Mouse (Mus musculus): ENCODE measurements around the gene Gm27029. TPM values are rescaled to one million over a fixed set of nuclear protein-coding genes. Genes with fewer than 3 reads are reported as not detected.
"Not testable (repeated sequence)": the region's sequence is repeated elsewhere in the genome, so short reads cannot be mapped to it uniquely, and the experiment has no call there.

The Gm27029 gene
- polyA plus RNA-seq, 1 experiment from 2014 or later = 2.2 TPM

DNA sequence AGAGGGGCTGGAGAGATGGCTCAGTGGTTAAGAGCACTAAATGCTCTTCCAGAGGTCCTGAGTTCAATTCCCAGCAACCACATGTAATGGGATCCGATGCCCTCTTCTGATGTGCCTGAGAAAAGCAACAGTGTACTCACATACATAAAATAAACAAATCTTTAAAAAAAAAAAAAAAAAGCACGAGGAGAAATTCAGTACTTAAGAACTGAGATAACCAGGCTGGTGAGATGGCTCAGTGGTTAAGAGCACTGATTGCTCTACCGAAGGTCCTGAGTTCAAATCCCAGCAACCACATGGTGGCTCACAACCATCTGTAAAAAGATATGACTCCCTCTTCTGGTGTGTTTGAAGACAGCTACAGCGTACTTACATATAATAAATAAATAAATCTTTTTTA is 25.0 kb upstream of the Gm27029 start:
- peak overlapping the region; percentile 95 for H3K27ac ChIP-seq (ENCODE audit: low read length)
- not testable (repeated sequence) for H3K27me3 ChIP-seq (ENCODE audit: control insufficient read depth, insufficient read depth, low read depth, low read length); H3K9me3 ChIP-seq (replicated peaks; ENCODE audit: control insufficient read depth, low read length); ATAC-seq (ENCODE audit: low read depth); H3K36me3 ChIP-seq (ENCODE audit: control insufficient read depth, insufficient read depth)
- H3K9ac ChIP-seq (ENCODE audit: low read depth, low read length) = peak overlapping the region; percentile 85; the same call in 1 of the 2 replicates
- peak overlapping the region; percentile 86 for H3K4me3 ChIP-seq (ENCODE audit: low read depth, low read length)
- 65% methylated on average over 4 of the region's 4 CpGs for WGBS (ENCODE audit: insufficient replicate concordance)
- H3K4me2 ChIP-seq (ENCODE audit: low read depth, low read length) = peak overlapping the region; percentile 67
- peaks cover 29% of the 10 kb centered on the region for H3K4me1 ChIP-seq (ENCODE audit: control insufficient read depth, low read depth, low read length)

DNA sequence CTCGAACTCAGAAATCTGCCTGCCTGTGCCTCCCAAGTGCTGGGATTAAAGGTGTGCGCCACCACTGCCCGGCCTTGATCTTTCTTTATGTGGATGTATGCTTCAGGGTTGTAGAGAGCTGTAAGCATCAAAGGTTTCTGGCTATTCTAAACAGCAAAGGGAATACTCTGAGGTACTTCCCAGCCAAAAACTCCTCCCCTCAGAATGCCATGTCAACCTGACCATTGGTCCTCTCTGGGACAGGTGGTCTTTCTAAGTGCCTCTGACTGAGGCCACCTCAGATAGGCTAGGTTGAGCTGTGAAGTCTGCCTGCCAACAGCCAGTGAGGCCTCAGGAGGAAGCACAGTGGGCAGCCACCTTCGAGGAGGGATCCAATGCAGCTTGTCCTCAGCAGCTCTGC is 24.3 kb upstream of the Gm27029 start:
- Histone ChIP-seq H3K9ac (ENCODE audit: low read depth, low read length) (peak overlapping the region; percentile 85), H3K36me3 (ENCODE audit: control insufficient read depth, insufficient read depth) (peaks cover 13% of the 10 kb centered on the region), H3K27me3 (ENCODE audit: control insufficient read depth, insufficient read depth, low read depth, low read length) (no peaks in the 10 kb centered on the region), H3K4me2 (ENCODE audit: low read depth, low read length) (peak overlapping the region; percentile 67), H3K9me3 (replicated peaks; ENCODE audit: control insufficient read depth, low read length) (no peaks in the 10 kb centered on the region), H3K4me1 (ENCODE audit: control insufficient read depth, low read depth, low read length) (peaks cover 32% of the 10 kb centered on the region), H3K27ac (ENCODE audit: low read length) (peak overlapping the region; percentile 95), H3K4me3 (ENCODE audit: low read depth, low read length) (peak overlapping the region; percentile 86)
- ATAC-seq (ENCODE audit: low read depth) = peak; percentile 33
- 35% methylated on average over 4 of the region's 4 CpGs for WGBS (ENCODE audit: insufficient replicate concordance)

DNA sequence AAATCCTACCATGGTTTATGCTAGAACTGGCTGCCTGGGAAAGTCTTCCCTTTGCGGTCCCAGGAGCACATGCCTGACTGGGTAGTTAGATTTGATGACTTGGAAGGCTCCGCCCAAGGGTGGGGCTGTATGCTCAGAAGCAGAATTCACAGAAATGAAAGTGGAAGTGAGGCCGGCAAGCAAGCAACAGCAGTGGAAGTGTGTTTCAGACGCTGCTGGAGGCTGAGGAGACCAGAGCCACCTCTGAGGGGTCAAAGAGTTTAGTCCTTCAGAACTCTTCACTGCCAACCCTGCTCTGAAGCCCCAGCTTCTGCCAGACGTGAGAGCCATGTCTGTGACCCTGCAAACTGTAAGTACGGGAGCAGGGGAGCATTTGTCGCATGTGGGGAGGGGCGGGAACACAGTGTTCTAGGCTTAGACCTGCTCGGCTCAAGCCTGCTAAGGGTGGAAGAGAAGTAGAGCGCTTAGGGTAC is 23.7 kb upstream of the Gm27029 start, which contains the start of gene Ifi35:
Gene Ifi35, plus strand, starts transcription at position 134 of the 473 bp plus-strand sequence.
- 2% methylated on average over 10 of the region's 10 CpGs for WGBS (ENCODE audit: insufficient replicate concordance)
- no peaks in the 10 kb centered on the region for H3K9me3 ChIP-seq (replicated peaks; ENCODE audit: control insufficient read depth, low read length)
- peaks cover 37% of the 10 kb centered on the region for H3K4me1 ChIP-seq (ENCODE audit: control insufficient read depth, low read depth, low read length)
- peak within 1 kb of the TSS; percentile 95 for H3K27ac ChIP-seq (ENCODE audit: low read length)
- peaks cover 18% of the 10 kb centered on the region for H3K36me3 ChIP-seq (ENCODE audit: control insufficient read depth, insufficient read depth)
- peak; percentile 87 for ATAC-seq (ENCODE audit: low read depth)
- peak within 1 kb of the TSS; percentile 67 for H3K4me2 ChIP-seq (ENCODE audit: low read depth, low read length)
- H3K4me3 ChIP-seq (ENCODE audit: low read depth, low read length) = peak within 1 kb of the TSS; percentile 86
- no peaks in the 10 kb centered on the region for H3K27me3 ChIP-seq (ENCODE audit: control insufficient read depth, insufficient read depth, low read depth, low read length)
- H3K9ac ChIP-seq (ENCODE audit: low read depth, low read length) = peak within 1 kb of the TSS; percentile 85

DNA sequence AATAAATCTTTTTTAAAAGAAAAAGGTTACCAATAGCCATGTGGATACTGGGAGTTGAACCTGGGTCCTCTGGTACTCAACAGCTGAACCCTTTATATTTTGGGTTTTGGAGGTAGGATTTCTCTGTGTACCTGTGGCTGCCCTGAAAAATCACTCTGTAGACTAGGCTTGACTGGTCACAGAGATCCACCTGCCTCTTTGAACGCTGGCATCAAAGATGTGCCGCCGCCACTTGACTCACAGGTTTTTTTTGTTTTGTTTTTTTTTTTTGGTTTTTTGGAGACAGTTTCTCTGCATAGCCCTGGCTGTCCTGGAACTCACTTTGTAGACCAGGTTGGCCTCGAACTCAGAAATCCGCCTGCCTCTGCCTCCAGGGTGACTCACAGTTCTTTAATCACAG is 23.2 kb upstream of the Gm27029 start:
- Histone ChIP-seq H3K4me2 (ENCODE audit: low read depth, low read length) (peak overlapping the region; percentile 67), H3K36me3 (ENCODE audit: control insufficient read depth, insufficient read depth) (peaks cover 18% of the 10 kb centered on the region), H3K4me3 (ENCODE audit: low read depth, low read length) (peak overlapping the region; percentile 86), H3K9me3 (replicated peaks; ENCODE audit: control insufficient read depth, low read length) (no peaks in the 10 kb centered on the region), H3K4me1 (ENCODE audit: control insufficient read depth, low read depth, low read length) (peaks cover 42% of the 10 kb centered on the region), H3K27me3 (ENCODE audit: control insufficient read depth, insufficient read depth, low read depth, low read length) (no peaks in the 10 kb centered on the region), H3K9ac (ENCODE audit: low read depth, low read length) (peak overlapping the region; percentile 85; the same call in 1 of the 2 replicates), H3K27ac (ENCODE audit: low read length) (peak overlapping the region; percentile 95)
- WGBS (ENCODE audit: insufficient replicate concordance) = 81% methylated on average over 5 of the region's 5 CpGs
- no peak for ATAC-seq (ENCODE audit: low read depth)

DNA sequence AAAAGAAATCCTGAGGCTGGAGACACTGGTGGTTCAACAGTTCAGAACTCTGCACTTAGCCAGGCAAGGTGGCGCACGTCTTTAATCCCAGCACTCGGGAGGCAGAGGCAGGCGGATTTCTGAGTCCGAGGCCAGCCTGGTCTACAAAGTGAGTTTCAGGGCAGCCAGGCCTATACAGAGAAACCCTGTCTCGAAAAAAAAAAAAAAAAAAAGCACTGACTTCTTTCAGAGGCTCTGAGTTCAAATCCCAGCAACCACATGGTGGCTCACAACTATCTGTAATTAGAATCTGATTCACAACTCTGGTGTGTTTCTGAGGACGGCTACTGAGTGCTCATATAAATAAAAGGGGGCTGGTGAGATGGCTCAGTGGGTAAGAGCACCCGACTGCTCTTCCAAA is 22.3 kb upstream of the Gm27029 start:
- peaks cover 37% of the 10 kb centered on the region for H3K4me1 ChIP-seq (ENCODE audit: control insufficient read depth, low read depth, low read length)
- not testable (repeated sequence) for H3K9ac ChIP-seq (ENCODE audit: low read depth, low read length); H3K27me3 ChIP-seq (ENCODE audit: control insufficient read depth, insufficient read depth, low read depth, low read length); ATAC-seq (ENCODE audit: low read depth); H3K27ac ChIP-seq (ENCODE audit: low read length); H3K4me3 ChIP-seq (ENCODE audit: low read depth, low read length); H3K9me3 ChIP-seq (replicated peaks; ENCODE audit: control insufficient read depth, low read length); H3K4me2 ChIP-seq (ENCODE audit: low read depth, low read length)
- H3K36me3 ChIP-seq (ENCODE audit: control insufficient read depth, insufficient read depth) = peaks cover 18% of the 10 kb centered on the region
- 78% methylated on average over 8 of the region's 8 CpGs for WGBS (ENCODE audit: insufficient replicate concordance)

DNA sequence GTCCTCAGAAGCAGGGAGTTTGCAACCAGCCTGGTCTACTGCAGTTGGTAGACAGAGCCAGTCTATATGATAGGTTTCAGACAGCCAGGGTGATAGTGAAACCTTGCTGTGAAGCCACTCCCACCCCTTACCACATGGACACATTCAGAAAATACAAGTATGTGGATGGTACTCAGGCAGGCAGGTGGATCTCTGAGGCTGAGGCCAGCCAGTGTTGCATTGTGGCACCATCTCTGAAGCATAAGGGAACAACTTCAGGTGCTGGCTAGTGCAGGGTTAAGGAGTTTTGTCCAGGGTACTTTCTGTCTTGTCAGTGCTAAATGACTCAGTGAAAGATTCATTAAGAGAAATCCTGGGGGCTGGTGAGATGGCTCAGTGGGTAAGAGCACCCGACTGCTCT is 21.7 kb upstream of the Gm27029 start:
- peaks cover 18% of the 10 kb centered on the region for H3K36me3 ChIP-seq (ENCODE audit: control insufficient read depth, insufficient read depth)
- 71% methylated on average over 1 of the region's 1 CpGs for WGBS (ENCODE audit: insufficient replicate concordance)
- no peak overlapping the region for H3K9ac ChIP-seq (ENCODE audit: low read depth, low read length)
- no peak overlapping the region for H3K4me2 ChIP-seq (ENCODE audit: low read depth, low read length)
- H3K4me1 ChIP-seq (ENCODE audit: control insufficient read depth, low read depth, low read length) = peaks cover 32% of the 10 kb centered on the region
- 0 out of 2 replicates have a peak overlapping the region, but pooled peaks have one; percentile 4 for H3K27ac ChIP-seq (ENCODE audit: low read length)
- no peak for ATAC-seq (ENCODE audit: low read depth)
- no peak overlapping the region for H3K4me3 ChIP-seq (ENCODE audit: low read depth, low read length)
- H3K27me3 ChIP-seq (ENCODE audit: control insufficient read depth, insufficient read depth, low read depth, low read length) = no peaks in the 10 kb centered on the region
- no peaks in the 10 kb centered on the region for H3K9me3 ChIP-seq (replicated peaks; ENCODE audit: control insufficient read depth, low read length)

DNA sequence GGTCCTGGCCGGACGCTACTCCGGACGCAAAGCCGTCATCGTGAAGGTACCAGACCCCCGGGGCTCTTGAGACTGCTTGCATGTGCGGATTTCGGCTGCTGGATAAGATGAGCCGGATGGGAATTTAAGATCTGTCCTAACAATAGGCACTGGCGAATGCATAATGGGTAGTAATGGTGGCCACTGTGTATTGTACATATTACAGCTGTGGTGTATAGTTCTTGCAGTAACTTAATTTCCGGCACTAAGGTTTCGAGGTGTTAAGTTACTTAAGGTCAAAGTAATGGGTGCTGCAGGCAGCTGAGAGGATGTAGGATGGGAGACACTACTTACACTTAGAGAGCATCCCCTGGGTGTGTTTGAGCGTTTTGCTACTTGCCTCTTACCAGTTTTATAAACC is 18.2 kb upstream of the Gm27029 start:
- H3K9ac ChIP-seq (ENCODE audit: low read depth, low read length) = peak overlapping the region; percentile 86
- peaks cover 20% of the 10 kb centered on the region for H3K4me1 ChIP-seq (ENCODE audit: control insufficient read depth, low read depth, low read length)
- H3K27ac ChIP-seq (ENCODE audit: low read length) = peak overlapping the region; percentile 72
- peaks cover 18% of the 10 kb centered on the region for H3K36me3 ChIP-seq (ENCODE audit: control insufficient read depth, insufficient read depth)
- H3K9me3 ChIP-seq (replicated peaks; ENCODE audit: control insufficient read depth, low read length) = no peaks in the 10 kb centered on the region
- under 1% methylated on average over 14 of the region's 14 CpGs for WGBS (ENCODE audit: insufficient replicate concordance)
- H3K27me3 ChIP-seq (ENCODE audit: control insufficient read depth, insufficient read depth, low read depth, low read length) = no peaks in the 10 kb centered on the region
- H3K4me2 ChIP-seq (ENCODE audit: low read depth, low read length) = peak overlapping the region; percentile 72
- peak overlapping the region; percentile 87 for H3K4me3 ChIP-seq (ENCODE audit: low read depth, low read length)
- no peak for ATAC-seq (ENCODE audit: low read depth)

DNA sequence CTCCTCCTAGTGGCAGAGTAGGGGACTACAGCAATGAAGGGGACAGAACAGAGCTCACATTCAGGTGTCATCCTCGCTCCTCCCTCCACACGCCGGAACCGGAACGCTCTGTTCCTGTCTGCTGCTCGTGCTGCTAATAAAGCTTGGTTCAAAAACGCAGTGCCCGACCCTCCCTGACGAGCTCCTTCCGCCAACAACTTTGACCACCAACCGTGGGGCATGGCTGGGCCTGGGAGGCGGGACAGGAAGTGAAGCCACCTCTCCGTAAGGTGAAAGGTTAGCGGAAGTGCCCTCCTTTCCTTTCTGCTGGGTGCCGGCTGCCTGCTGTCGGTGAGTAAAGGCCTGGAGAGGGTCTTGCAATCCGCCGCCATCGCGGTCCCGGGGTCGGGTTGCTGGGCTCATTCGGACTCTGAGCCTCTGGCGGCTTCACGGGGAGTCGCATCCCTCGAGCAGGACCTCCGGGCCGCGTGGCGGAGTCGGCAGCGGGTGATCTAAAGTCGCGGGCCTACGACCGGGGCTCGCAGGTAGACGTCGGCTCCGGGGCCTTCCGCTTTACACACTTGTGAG is 17.6 kb upstream of the Gm27029 start, which contains the start of gene Rpl27:
Gene Rpl27, plus strand, starts transcription at position 172 of the 567 bp plus-strand sequence.
- Histone ChIP-seq H3K27me3 (ENCODE audit: control insufficient read depth, insufficient read depth, low read depth, low read length) (no peaks in the 10 kb centered on the region), H3K9me3 (replicated peaks; ENCODE audit: control insufficient read depth, low read length) (no peaks in the 10 kb centered on the region), H3K27ac (ENCODE audit: low read length) (peak within 1 kb of the TSS; percentile 72), H3K4me2 (ENCODE audit: low read depth, low read length) (peak within 1 kb of the TSS; percentile 72), H3K4me3 (ENCODE audit: low read depth, low read length) (peak within 1 kb of the TSS; percentile 87), H3K36me3 (ENCODE audit: control insufficient read depth, insufficient read depth) (peaks cover 18% of the 10 kb centered on the region), H3K9ac (ENCODE audit: low read depth, low read length) (peak within 1 kb of the TSS; percentile 86), H3K4me1 (ENCODE audit: control insufficient read depth, low read depth, low read length) (peaks cover 15% of the 10 kb centered on the region)
- whole genome bisulfite sequencing (ENCODE audit: insufficient replicate concordance) = under 1% methylated on average over 42 of the region's 42 CpGs
- peak; percentile 99 for ATAC-seq (ENCODE audit: low read depth)

DNA sequence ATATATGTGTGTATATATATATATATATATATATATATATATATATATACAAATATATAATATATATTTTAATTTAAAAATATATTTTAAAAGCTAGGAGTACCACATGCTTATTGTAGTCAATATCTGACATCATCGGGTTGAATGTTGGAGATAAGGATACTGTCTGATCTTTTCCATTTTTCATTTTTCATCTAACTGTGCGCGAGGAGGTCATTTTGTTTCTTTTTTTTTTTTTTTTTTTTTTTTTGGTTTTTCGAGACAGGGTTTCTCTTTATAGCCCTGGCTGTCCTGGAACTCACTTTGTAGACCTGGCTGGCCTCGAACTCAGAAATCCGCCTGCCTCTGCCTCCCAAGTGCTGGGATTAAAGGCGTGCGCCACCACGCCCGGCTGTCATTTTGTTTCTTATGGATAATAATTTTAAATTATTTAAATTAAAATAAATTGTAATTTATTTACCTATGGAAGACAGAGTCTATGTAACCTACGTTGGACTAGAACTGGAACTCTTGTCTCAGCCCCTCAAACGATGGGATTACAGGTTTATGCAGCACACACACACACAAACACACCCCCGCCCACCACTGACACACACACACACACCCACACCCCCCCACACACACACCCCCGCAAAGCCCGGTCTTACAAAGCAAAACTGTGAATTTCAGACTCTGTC is 17.0 kb upstream of the Gm27029 start:
- Histone ChIP-seq H3K4me3 (ENCODE audit: low read depth, low read length) (peak overlapping the region; percentile 87), H3K4me1 (ENCODE audit: control insufficient read depth, low read depth, low read length) (peaks cover 15% of the 10 kb centered on the region), H3K4me2 (ENCODE audit: low read depth, low read length) (peak overlapping the region; percentile 72), H3K27ac (ENCODE audit: low read length) (peak overlapping the region; percentile 50; the same call in 1 of the 2 replicates), H3K36me3 (ENCODE audit: control insufficient read depth, insufficient read depth) (peaks cover 18% of the 10 kb centered on the region), H3K9ac (ENCODE audit: low read depth, low read length) (peak overlapping the region; percentile 50)
- H3K9me3 ChIP-seq (replicated peaks; ENCODE audit: control insufficient read depth, low read length); H3K27me3 ChIP-seq (ENCODE audit: control insufficient read depth, insufficient read depth, low read depth, low read length); ATAC-seq (ENCODE audit: low read depth): not testable (repeated sequence)
- WGBS (ENCODE audit: insufficient replicate concordance) = 16% methylated on average over 14 of the region's 15 CpGs
